Mouse (Mus musculus): ENCODE results near the gene Dock7.

Gene Dock7

DNA sequence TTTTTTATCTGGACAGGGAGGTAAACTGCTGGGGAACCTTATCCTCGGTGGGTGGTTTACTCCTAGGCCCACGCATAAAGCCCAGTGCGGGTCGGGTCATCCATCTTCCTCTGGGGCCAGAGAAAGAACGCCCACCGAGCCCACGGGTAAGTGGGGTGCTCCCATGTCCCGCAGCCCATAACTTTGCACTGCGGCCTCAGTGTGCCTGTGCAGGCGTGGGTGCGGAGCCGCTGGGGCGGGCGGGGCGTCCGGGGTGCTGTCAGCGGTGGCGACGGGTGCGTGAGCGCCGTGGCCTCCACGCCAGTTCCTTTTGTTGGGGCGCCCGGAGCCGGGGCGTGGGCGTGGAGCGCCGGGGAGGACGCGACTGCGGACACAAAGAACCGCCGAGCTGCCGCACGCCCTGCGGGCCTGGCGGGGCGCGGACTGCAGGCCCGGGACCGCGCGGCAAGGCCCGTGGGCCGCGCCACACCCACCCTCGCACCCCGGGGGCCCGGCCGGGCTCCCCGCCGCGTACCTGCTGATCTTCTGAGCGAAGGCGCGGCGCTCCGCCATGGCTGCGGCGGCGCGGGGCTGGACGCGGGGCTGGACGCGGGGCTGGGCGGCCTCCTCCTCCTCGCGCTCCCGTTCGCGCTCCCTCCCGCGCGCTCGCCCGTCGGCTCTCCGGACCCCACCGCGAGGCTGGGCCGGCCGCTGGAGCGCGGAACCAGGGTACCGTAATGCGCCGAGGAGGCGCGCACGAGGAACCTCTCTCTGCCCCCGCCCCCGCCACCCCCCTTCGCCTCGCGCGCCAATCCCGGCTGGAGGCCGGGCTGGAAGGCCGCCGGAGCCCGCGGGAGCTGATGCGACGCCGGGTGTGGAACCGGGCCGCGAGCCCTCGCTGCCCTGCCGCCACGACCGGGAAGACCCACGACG, at the start of gene Dock7:
TSS of gene Dock7 (minus strand) at position 705 of the 912 bp plus-strand sequence.
- DNase-seq (ENCODE audit: low read depth, low spot score), result no peak

GRCm38 (mm10) chr4:99168869-99169268, 48.2 kb upstream of the Dock7 start:
- no peak for DNase-seq (ENCODE audit: low read depth, low spot score)

DNA sequence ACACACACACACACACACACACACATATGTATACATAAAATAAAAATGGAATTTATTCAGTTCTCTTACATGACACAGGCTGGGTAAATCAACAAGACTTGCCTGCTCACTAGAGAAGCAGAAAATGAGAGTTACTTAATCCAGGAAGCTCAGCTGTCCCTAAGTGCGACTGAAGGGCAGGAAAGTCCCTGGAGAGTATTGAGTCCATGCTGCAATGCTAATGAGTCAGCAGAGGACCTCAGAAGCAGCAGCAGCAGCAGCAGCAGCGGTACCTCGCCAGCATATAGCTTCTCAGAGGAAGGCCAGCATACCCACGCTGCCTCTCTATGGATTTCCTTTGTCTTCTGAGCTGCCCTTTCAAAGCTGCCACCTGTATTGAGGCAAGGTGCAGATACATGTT, 42.8 kb upstream of the Dock7 start:
- no peak for DNase-seq (ENCODE audit: low read depth, low spot score)

- DNase-seq (ENCODE audit: low read depth, low spot score), result no peak
Observed at GRCm38 (mm10) chr4:99163001-99163400, 42.3 kb upstream of the Dock7 start.

DNA sequence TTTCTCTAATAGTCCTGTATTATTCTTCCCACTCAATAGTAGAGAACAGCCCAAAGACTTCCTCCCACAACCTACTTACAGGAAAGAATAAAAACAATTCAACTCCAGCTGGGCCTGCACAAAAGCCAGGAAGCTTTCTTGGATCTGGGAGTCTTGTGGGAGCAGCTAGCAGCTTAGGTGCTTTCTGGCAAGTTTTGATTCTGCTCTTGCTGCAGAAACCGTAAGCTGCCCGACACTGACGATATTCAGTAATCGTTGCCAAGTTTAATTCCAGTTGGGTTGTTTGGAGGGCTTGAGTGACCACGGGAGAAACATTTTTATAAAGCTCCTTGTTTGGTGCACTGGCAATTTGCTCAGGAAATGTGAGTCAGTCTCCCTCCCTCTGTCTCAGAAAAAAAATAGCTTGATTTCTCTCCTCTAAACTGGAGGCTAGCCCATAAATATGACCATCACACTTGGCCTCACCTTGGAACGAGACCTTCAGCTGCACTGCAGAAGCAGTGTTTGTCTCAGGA, 40.8 kb upstream of the Dock7 start:
- DNase-seq (ENCODE audit: low read depth, low spot score), result peak; percentile 65

DNA sequence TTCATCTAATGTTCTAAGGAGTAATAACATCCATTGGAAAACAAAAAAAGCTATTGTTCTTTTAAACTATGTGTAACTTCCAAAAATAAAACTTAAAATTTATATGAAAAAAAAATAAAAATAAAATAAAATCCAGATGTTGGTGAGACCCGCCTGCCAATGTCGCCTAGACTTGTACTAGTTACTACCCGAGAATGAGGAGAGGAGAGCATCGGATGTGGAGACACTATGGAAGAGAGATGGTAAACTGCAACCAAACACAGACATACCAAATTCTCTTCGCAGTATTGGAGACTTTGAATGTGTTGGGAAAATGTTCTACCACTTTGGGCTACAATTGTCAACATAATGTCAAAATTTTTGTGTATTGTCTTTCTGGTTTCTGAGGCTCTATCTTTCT, 40.2 kb upstream of the Dock7 start:
- DNase-seq (ENCODE audit: low read depth, low spot score), result no peak

- no peak for DNase-seq (ENCODE audit: low read depth, low spot score)
Observed at GRCm38 (mm10) chr4:99160414-99160813, 39.7 kb upstream of the Dock7 start.

DNA sequence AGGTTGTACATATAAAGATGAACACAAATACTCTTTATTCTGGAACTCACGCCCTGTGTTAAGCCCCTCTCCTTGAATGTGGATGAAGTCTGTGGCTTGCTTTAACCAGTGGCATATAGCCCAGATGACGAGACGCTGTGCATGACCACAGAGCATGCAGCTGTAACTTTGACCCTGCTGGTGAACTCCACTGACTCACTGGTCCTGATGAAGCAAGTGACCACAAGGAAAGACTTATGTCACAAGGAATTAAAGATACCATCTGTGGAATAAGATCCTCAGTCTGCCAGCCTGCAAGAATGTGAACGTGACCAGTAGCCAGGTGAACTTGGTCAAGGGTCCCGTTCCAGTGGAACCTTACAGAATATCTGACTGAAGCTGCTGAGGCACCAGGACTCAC, 37.8 kb upstream of the Dock7 start:
- no peak for DNase-seq (ENCODE audit: low read depth, low spot score)

GRCm38 (mm10) chr4:99156641-99157307, 36.1 kb upstream of the Dock7 start:
- no peak for DNase-seq (ENCODE audit: low read depth, low spot score)

DNA sequence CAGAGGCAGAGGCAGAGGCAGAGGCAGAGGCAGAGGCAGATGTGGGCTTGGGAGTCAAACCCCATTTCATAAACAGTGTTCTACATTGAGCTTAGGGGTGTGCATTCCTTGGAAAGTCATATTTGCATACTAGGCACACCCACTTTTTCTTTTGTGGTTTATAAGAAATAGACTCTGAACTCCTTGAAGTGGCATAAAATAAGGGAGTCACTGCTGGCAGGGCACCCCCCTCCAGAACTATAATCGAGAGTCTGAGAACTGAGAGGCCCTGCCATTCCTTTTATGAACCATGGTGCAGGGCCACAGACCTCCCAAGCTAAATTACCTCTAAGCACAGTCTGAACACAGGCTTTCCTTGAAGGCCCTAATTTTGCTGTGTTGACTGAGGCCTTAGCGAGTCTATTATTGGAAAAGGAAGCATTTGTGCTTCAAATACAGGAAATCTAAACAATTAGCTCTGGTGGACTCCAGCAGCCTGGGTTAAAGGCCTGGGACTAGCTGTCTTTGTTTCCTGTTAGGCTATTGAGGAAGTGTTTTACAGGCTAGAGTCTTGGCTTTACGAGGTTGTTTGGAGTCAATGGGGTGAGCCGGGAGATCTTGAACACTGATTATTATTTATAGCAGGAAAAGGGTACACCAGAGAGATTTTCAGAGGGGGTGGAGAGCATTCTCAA, 31.3 kb upstream of the Dock7 start:
- no peak for DNase-seq (ENCODE audit: low read depth, low spot score)

DNA sequence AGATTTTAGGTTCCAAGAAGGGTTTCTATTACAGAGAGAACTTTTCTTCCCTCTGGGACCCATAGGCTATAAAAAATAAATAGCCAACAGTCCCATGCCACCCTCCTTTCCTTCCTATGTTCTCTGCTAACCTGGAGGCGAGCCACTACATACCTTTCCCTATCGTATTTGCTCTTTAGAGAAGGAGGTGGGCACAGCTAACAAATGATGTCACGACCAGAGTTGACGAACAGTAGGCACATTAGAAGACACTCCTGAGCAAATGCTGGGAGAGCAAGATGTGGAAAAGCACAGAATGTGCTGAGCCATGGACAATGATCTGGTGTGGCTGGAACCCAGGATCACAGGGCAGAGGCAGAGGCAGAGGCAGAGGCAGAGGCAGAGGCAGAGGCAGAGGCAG, 30.7 kb upstream of the Dock7 start:
- DNase-seq (ENCODE audit: low read depth, low spot score), result no peak

DNA sequence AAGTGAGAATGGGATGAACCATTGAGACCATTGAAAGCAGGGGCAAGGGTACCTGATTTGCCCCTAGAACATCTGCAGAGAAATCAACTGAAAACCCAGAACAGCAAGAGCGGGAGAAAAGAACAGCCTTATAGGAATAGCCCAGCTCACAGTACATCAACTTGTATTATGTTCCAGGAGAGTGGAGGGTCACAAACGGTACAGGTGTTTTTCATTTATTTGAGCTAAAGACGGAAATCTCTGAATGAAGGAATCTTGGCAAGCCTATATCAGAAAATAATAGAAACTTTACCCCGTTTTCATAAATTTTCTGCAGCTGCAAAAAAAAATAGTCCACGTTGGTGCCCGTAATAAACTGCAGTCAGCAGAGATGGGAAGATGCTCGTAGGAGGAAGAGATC, 22.6 kb upstream of the Dock7 start:
- no peak for DNase-seq (ENCODE audit: low read depth, low spot score)

- no peak for DNase-seq (ENCODE audit: low read depth, low spot score)
Observed at GRCm38 (mm10) chr4:99141578-99141977, 20.9 kb upstream of the Dock7 start.

DNA sequence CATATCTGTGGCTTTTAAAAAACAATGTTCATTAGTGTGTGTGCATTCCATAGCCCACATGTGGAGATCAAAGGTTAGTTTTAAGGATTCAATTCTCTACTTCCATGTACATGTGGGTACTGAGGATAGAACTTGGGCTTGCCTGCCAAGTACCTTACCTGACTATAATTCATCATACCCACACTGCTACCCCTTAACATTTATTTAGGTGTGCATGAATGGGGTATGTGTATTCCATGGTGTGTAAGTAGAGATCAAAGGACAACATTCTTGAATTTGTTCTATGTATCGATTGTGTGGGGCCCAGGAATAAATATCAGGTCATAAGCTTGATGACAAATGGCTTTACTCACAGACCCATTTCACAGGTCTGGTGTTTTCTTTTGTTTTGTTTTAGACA, 20.5 kb upstream of the Dock7 start:
- DNase-seq (ENCODE audit: low read depth, low spot score), result no peak

- DNase-seq (ENCODE audit: low read depth, low spot score), result no peak
Observed at GRCm38 (mm10) chr4:99137986-99138641, 17.4 kb upstream of the Dock7 start.

DNA sequence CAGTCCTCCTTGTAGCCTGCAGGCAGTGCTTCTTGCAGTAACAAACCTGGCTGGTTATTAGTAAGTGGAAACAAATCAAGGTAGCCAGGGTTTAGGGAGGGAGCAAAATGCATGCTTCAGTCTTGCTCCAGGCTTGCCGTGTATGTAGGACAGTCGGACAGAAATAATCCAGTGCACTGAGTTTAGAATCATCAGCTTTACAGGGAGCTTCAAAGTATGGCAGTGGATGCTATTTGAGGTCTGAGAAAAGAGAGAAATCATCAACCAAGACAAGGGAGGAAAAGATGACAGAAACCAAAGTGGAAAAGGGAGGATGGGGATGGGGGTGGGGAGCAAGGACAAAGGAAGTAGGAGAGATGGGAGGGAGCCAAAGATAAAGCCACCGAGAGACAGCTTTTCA, 13.8 kb upstream of the Dock7 start:
- no peak for DNase-seq (ENCODE audit: low read depth, low spot score)

- no peak for DNase-seq (ENCODE audit: low read depth, low spot score)
Observed at GRCm38 (mm10) chr4:99133326-99133725, 12.6 kb upstream of the Dock7 start.

GRCm38 (mm10) chr4:99132686-99133085, 12.0 kb upstream of the Dock7 start:
- DNase-seq (ENCODE audit: low read depth, low spot score), result no peak

DNA sequence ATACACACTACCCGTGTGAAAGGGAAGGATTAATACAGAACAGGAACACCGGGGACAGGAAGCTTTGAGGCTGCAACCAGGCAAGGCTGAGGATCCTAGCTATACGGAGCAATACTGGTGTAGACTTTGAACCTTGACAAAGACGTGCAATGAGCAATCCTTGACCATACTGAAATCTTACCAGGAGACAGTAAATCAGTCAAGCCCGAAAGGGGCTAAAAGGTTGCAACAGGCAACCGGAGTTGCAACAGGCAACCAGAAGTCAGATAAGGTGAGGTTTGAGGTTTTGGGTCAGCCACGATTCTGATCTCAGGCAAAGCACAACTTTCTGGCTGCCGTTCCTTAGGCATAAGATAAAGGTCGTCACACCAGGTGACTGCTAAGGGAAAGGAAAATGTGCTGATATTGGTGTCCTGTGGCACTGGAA, 10.5 kb upstream of the Dock7 start:
- DNase-seq (ENCODE audit: low read depth, low spot score), result no peak

GRCm38 (mm10) chr4:99123546-99123945, 2.8 kb upstream of the Dock7 start:
- no peak for DNase-seq (ENCODE audit: low read depth, low spot score)

- DNase-seq (ENCODE audit: low read depth, low spot score), result no peak
Observed at GRCm38 (mm10) chr4:99122786-99123185, 2.1 kb upstream of the Dock7 start.

DNA sequence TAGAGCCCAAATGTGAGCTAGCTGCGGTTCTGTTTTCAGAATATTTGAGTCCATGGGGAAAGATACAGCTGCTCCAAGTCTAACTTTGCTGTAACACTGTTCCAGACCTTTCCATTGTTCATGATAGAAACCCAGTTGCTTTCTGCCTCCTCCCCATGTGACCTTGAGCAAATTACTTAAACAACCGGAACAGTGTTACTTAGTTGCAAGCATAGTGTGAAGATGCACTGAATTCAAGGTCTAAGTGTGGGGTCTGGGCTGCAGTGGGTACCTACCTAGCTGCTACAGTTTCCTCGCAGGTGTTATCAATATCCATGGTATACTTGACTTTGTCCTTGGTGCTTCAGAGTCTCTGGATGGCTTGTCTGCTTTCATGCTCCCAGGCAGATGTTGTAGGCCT, 1.3 kb upstream of the Dock7 start:
- DNase-seq (ENCODE audit: low read depth, low spot score), result no peak

Measured in telencephalon, adult 2 months (tissue).